Mouse (Mus musculus): ENCODE measurements at regions not wholly inside any gene's neighbourhood (a gene's known extent, or its start where the extent isn't known, plus 50 kb on each side); places are given as distances from the start of the nearest gene placed in this dataset.

DNA sequence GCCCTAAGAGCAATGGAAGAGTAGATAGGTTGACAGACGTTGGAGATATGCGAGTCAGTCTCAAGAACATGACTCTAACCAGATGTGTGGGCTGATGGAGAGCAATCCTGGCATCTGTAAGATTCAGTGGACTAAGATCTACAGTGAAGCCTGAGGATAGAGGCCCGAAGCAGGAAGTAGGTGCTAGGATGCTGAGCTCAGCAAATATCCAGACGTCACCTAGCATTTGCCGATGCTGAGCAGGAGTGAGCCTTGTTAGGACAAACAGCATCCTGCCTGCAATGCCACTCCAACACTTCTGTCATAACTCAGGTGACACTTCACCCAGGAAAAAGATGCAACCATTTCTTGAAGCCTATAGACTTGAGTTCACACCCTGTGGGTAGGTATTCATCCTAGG, 199.8 kb downstream of the Hs3st3b1 start:
- no peak for TF ChIP-seq ZNF384 (IDR thresholded peaks at IDR 0.05; ENCODE audit: low read depth, low read length)
- no peak for TF ChIP-seq CHD2 (IDR thresholded peaks at IDR 0.05; ENCODE audit: low read depth, low read length)
- TF ChIP-seq HCFC1 (IDR thresholded peaks at IDR 0.05; ENCODE audit: borderline replicate concordance, insufficient read depth, low read length) = no peak

All from ES-E14 (cell line).